Mouse (Mus musculus): ENCODE measurements around the gene Lsm11. TPM values are rescaled to one million over a fixed set of nuclear protein-coding genes. Genes with fewer than 3 reads are reported as not detected.
"Not testable (repeated sequence)": the region's sequence is repeated elsewhere in the genome, so short reads cannot be mapped to it uniquely, and the experiment has no call there.

Gene Lsm11
- polyA plus RNA-seq, 1 experiment from 2014 or later: 5.9 TPM

GRCm38 (mm10) chr11:45889981-45890380, 54.8 kb downstream of the Lsm11 start:
- Histone ChIP-seq H3K4me3 (no peak overlapping the region), H3K36me3 (replicated peaks) (peaks cover 98% of the 10 kb centered on the region), H3K27me3 (ENCODE audit: poor library complexity, severe bottlenecking) (no peaks in the 10 kb centered on the region), H3K4me1 (peaks cover 7% of the 10 kb centered on the region; the same call in 1 of the 2 replicates), H3K27ac (no peak overlapping the region), H3K9me3 (no peaks in the 10 kb centered on the region)
- DNase-seq (ENCODE audit: extremely low spot score, low spot score): no peak
- WGBS: 78% methylated on average over 3 of the region's 3 CpGs

- Histone ChIP-seq H3K9me3 (no peaks in the 10 kb centered on the region), H3K27me3 (ENCODE audit: poor library complexity, severe bottlenecking) (no peaks in the 10 kb centered on the region), H3K4me1 (peaks cover 7% of the 10 kb centered on the region; the same call in 1 of the 2 replicates), H3K4me3 (no peak overlapping the region), H3K27ac (no peak overlapping the region), H3K36me3 (replicated peaks) (peaks cover 90% of the 10 kb centered on the region)
- WGBS: 90% methylated on average over 9 of the region's 9 CpGs
- DNase-seq (ENCODE audit: extremely low spot score, low spot score): no peak
Measured at GRCm38 (mm10) chr11:45888471-45889030, 56.2 kb downstream of the Lsm11 start.

GRCm38 (mm10) chr11:45886596-45886995, 58.1 kb downstream of the Lsm11 start:
- 87% methylated on average over 5 of the region's 5 CpGs for WGBS
- H3K4me1 ChIP-seq: peaks cover 13% of the 10 kb centered on the region; the same call in 1 of the 2 replicates
- DNase-seq (ENCODE audit: extremely low spot score, low spot score): no peak
- no peaks in the 10 kb centered on the region for H3K9me3 ChIP-seq
- no peak overlapping the region for H3K4me3 ChIP-seq
- peak overlapping the region; percentile 26; the same call in 1 of the 2 replicates for H3K27ac ChIP-seq
- H3K27me3 ChIP-seq (ENCODE audit: poor library complexity, severe bottlenecking): no peaks in the 10 kb centered on the region
- H3K36me3 ChIP-seq (replicated peaks): peaks cover 71% of the 10 kb centered on the region

GRCm38 (mm10) chr11:45885606-45886230, 59.0 kb downstream of the Lsm11 start:
- WGBS: 80% methylated on average over 5 of the region's 5 CpGs
- H3K9me3 ChIP-seq: no peaks in the 10 kb centered on the region
- peaks cover 20% of the 10 kb centered on the region; the same call in 1 of the 2 replicates for H3K4me1 ChIP-seq
- H3K4me3 ChIP-seq: no peak overlapping the region
- DNase-seq (ENCODE audit: extremely low spot score, low spot score): no peak
- H3K36me3 ChIP-seq (replicated peaks): peaks cover 62% of the 10 kb centered on the region
- H3K27me3 ChIP-seq (ENCODE audit: poor library complexity, severe bottlenecking): no peaks in the 10 kb centered on the region
- no peak overlapping the region for H3K27ac ChIP-seq

GRCm38 (mm10) chr11:45884029-45884428, 60.7 kb downstream of the Lsm11 start:
- Histone ChIP-seq H3K4me3 (no peak overlapping the region), H3K27me3 (ENCODE audit: poor library complexity, severe bottlenecking) (no peaks in the 10 kb centered on the region), H3K36me3 (replicated peaks) (peaks cover 45% of the 10 kb centered on the region), H3K9me3 (no peaks in the 10 kb centered on the region), H3K27ac (no peak overlapping the region), H3K4me1 (peaks cover 25% of the 10 kb centered on the region; the same call in 1 of the 2 replicates)
- 80% methylated on average over 4 of the region's 4 CpGs for WGBS
- no peak for DNase-seq (ENCODE audit: extremely low spot score, low spot score)

GRCm38 (mm10) chr11:45883270-45883931, 61.3 kb downstream of the Lsm11 start:
- H3K9me3 ChIP-seq: no peaks in the 10 kb centered on the region
- H3K27me3 ChIP-seq (ENCODE audit: poor library complexity, severe bottlenecking): no peaks in the 10 kb centered on the region
- peaks cover 39% of the 10 kb centered on the region for H3K36me3 ChIP-seq (replicated peaks)
- no peak overlapping the region for H3K27ac ChIP-seq
- DNase-seq (ENCODE audit: extremely low spot score, low spot score): no peak
- H3K4me3 ChIP-seq: no peak overlapping the region
- 83% methylated on average over 8 of the region's 8 CpGs for WGBS
- H3K4me1 ChIP-seq: peaks cover 25% of the 10 kb centered on the region; the same call in 1 of the 2 replicates

GRCm38 (mm10) chr11:45881683-45882068, 63.1 kb downstream of the Lsm11 start:
- WGBS: 63% methylated on average over 5 of the region's 5 CpGs
- Histone ChIP-seq H3K27me3 (ENCODE audit: poor library complexity, severe bottlenecking) (no peaks in the 10 kb centered on the region), H3K4me3 (no peak overlapping the region), H3K36me3 (replicated peaks) (peaks cover 26% of the 10 kb centered on the region), H3K4me1 (peaks cover 25% of the 10 kb centered on the region; the same call in 1 of the 2 replicates), H3K27ac (peak overlapping the region; percentile 51; the same call in 1 of the 2 replicates), H3K9me3 (no peaks in the 10 kb centered on the region)
- DNase-seq (ENCODE audit: extremely low spot score, low spot score): no peak

- no peaks in the 10 kb centered on the region for H3K27me3 ChIP-seq (ENCODE audit: poor library complexity, severe bottlenecking)
- H3K4me1 ChIP-seq: peaks cover 25% of the 10 kb centered on the region; the same call in 1 of the 2 replicates
- DNase-seq (ENCODE audit: extremely low spot score, low spot score): no peak
- no peak overlapping the region; the same call in 1 of the 2 replicates for H3K27ac ChIP-seq
- WGBS: 83% methylated on average over 6 of the region's 6 CpGs
- H3K4me3 ChIP-seq: no peak overlapping the region
- H3K36me3 ChIP-seq (replicated peaks): peaks cover 21% of the 10 kb centered on the region
- H3K9me3 ChIP-seq: no peaks in the 10 kb centered on the region
Measured at GRCm38 (mm10) chr11:45881026-45881682, 63.6 kb downstream of the Lsm11 start.

- not testable (repeated sequence) for H3K27ac ChIP-seq; H3K9me3 ChIP-seq; H3K4me3 ChIP-seq; H3K27me3 ChIP-seq (ENCODE audit: poor library complexity, severe bottlenecking); DNase-seq (ENCODE audit: extremely low spot score, low spot score)
- peaks cover 17% of the 10 kb centered on the region; the same call in 1 of the 2 replicates for H3K4me1 ChIP-seq
- peaks cover 14% of the 10 kb centered on the region for H3K36me3 ChIP-seq (replicated peaks)
- WGBS: 78% methylated on average over 4 of the region's 4 CpGs
Measured at GRCm38 (mm10) chr11:45879366-45879765, 65.4 kb downstream of the Lsm11 start.

Other genes starting within 250 kb of the Lsm11 start
- gene Clint1, start 92.9 kb downstream of the Lsm11 start, polyA plus RNA-seq (2016; fragmentation: Nextera tagmentation; extraction: Ambion mirVana): 62.8 and 64.2 TPM in 2 replicates
- gene Thg1l, start 10.6 kb upstream of the Lsm11 start, polyA plus RNA-seq (2016; fragmentation: Nextera tagmentation; extraction: Ambion mirVana): 15.9 and 19.8 TPM in 2 replicates
- 0.05 TPM in 1 of 2 replicates, not detected in the other for gene Sox30, start 35.4 kb upstream of the Lsm11 start, polyA plus RNA-seq (2016; fragmentation: Nextera tagmentation; extraction: Ambion mirVana)
- 2.5 and 3.8 TPM in 2 replicates for gene Gm12166, start 107.4 kb upstream of the Lsm11 start, polyA plus RNA-seq (2016; fragmentation: Nextera tagmentation; extraction: Ambion mirVana)
- gene Adam19, start 111.1 kb upstream of the Lsm11 start, polyA plus RNA-seq (2016; fragmentation: Nextera tagmentation; extraction: Ambion mirVana): 10.7 TPM in 2 replicates
- 1.6 and 1.7 TPM in 2 replicates for gene Nipal4, start 221.6 kb upstream of the Lsm11 start, polyA plus RNA-seq (2016; fragmentation: Nextera tagmentation; extraction: Ambion mirVana)

Measured in forebrain, embryonic 10.5 days (tissue).